Mouse (Mus musculus): Measurements from ENCODE around the gene Spindoc.

GRCm38 (mm10) chr19:7353636-7354035 is 29.2 kb downstream of the Spindoc start:
- TF ChIP-seq POLR2A (IDR thresholded peaks at IDR 0.05; ENCODE audit: borderline replicate concordance, extremely low read depth, insufficient read depth, insufficient read length, poor library complexity, severe bottlenecking) = no peak
- TF ChIP-seq CTCF (IDR thresholded peaks at IDR 0.05; ENCODE audit: borderline replicate concordance, extremely low read depth, insufficient read depth, insufficient read length) = no peak

Data from brain, embryonic 14.5 days (tissue).